Mouse (Mus musculus) lung, postnatal 0 days (tissue): ENCODE measurements at regions not wholly inside any gene's neighbourhood (a gene's known extent, or its start where the extent isn't known, plus 50 kb on each side); places are given as distances from the start of the nearest gene placed in this dataset.

ENCODE experiments used
- ATAC-seq: fragments of 200-750 bp; cut with Nextera tagmentation; 2 replicates; pipeline ENCODE4 v1.8.0; 2017; ENCODE audit warnings: moderate library complexity
- DNase-seq: peaks from one replicate; pipeline ENCODE4 v3.0.0-alpha.2; 2016; ENCODE audit warnings: low spot score
- H3K27ac ChIP-seq: fragments of 300-500 bp; sonication (generic); 2 replicates; pipeline ENCODE4 v1.5.1; 2014; ENCODE audit warnings: antibody characterized with exemption, mild to moderate bottlenecking, low read length, mixed read lengths
- H3K27me3 ChIP-seq: fragments of 300-500 bp; sonication (generic); replicated peaks from 2 replicates; pipeline ENCODE4 v1.6.1; 2014; ENCODE audit warnings: low read length, mixed read lengths; ENCODE audit not compliant: insufficient read depth
- H3K36me3 ChIP-seq: fragments of 300-500 bp; sonication (generic); 2 replicates; pipeline ENCODE4 v1.6.1; 2014; ENCODE audit warnings: low read length, mixed read lengths; ENCODE audit not compliant: insufficient read depth
- H3K4me1 ChIP-seq: fragments of 300-500 bp; sonication (generic); 2 replicates; pipeline ENCODE4 v1.6.1; 2014; ENCODE audit warnings: antibody characterized with exemption, low read depth, low read length, mixed read lengths; ENCODE audit not compliant: insufficient read depth
- H3K4me2 ChIP-seq: fragments of 300-500 bp; sonication (generic); replicated peaks from 2 replicates; pipeline ENCODE4 v1.6.1; 2014; ENCODE audit warnings: low read depth, mild to moderate bottlenecking, low read length, moderate library complexity, mixed read lengths
- H3K4me3 ChIP-seq: fragments of 300-500 bp; sonication (generic); 2 replicates; pipeline ENCODE4 v1.5.1; 2014; ENCODE audit warnings: low read depth, low read length
- H3K9ac ChIP-seq: fragments of 300-500 bp; sonication (generic); replicated peaks from 2 replicates; pipeline ENCODE4 v1.6.1; 2014; ENCODE audit warnings: low read depth, mild to moderate bottlenecking
- H3K9me3 ChIP-seq: fragments of 300-500 bp; sonication (generic); 2 replicates; pipeline ENCODE4 v1.6.1; 2016; ENCODE audit warnings: low read length, mixed read lengths
- CTCF ChIP-seq: IDR thresholded peaks from 2 replicates; pipeline ENCODE4 v1.5.1; 2016; ENCODE audit warnings: antibody characterized with exemption, mild to moderate bottlenecking
- EP300 ChIP-seq: IDR thresholded peaks from 2 replicates; pipeline ENCODE4 v1.6.1; 2016; ENCODE audit warnings: antibody characterized with exemption, mild to moderate bottlenecking, control low read depth
- WGBS: fragments of 180-500 bp; shearing (Covaris S2); extraction: QIAGEN DNeasy Blood & Tissue Kit; methylation state at CpG from one replicate; pipeline ENCODE4 v1.1.7; 2014; 5-methylcytosine and 5-hydroxymethylcytosine counted together

GRCm38 (mm10) chr13:82106032-82106431 is 323.2 kb downstream of the Cetn3 start:
- no peaks in the 10 kb centered on the region for H3K27me3 ChIP-seq
- no peaks in the 10 kb centered on the region for H3K36me3 ChIP-seq
- TF ChIP-seq EP300, result no peak
- TF ChIP-seq CTCF, result no peak
- WGBS, result 62% methylated on average over 2 of the region's 2 CpGs
- DNase-seq (no peak), ATAC-seq (no peak)
- H3K4me1 ChIP-seq, result no peaks in the 10 kb centered on the region
- no peak overlapping the region for H3K27ac ChIP-seq
- no peak overlapping the region for H3K4me2 ChIP-seq
- H3K9ac ChIP-seq, result no peak overlapping the region
- no peaks in the 10 kb centered on the region for H3K9me3 ChIP-seq
- H3K4me3 ChIP-seq, result no peak overlapping the region

GRCm38 (mm10) chr13:82129777-82130735 is 347.2 kb downstream of the Cetn3 start:
- no peaks in the 10 kb centered on the region for H3K4me1 ChIP-seq
- no peak overlapping the region for H3K4me2 ChIP-seq
- DNase-seq, result no peak
- WGBS, result 56% methylated on average over 7 of the region's 7 CpGs
- ATAC-seq, result no peak
- H3K27ac ChIP-seq, result no peak overlapping the region
- no peak overlapping the region for H3K9ac ChIP-seq
- no peaks in the 10 kb centered on the region for H3K36me3 ChIP-seq
- no peak overlapping the region for H3K4me3 ChIP-seq
- H3K27me3 ChIP-seq, result no peaks in the 10 kb centered on the region
- no peaks in the 10 kb centered on the region for H3K9me3 ChIP-seq
- TF ChIP-seq EP300, result no peak
- no peak for TF ChIP-seq CTCF
